Mouse (Mus musculus): ENCODE measurements around the gene Cpn2. TPM values are rescaled to one million over a fixed set of nuclear protein-coding genes. Genes with fewer than 3 reads are reported as not detected.

Gene Cpn2
- total RNA-seq (2014; fragmentation: Nextera tagmentation) (not detected in 2 replicates), total RNA-seq (2017) (not detected in 2 replicates)

- ATAC-seq (replicated peaks; ENCODE audit: low FRiP score, low TSS enrichment, poor library complexity, severe bottlenecking): no peak
Measured at GRCm38 (mm10) chr16:30267359-30267758, at the start of gene Cpn2. TSS of gene Cpn2 (minus strand) at chr16:30267499.

DNA sequence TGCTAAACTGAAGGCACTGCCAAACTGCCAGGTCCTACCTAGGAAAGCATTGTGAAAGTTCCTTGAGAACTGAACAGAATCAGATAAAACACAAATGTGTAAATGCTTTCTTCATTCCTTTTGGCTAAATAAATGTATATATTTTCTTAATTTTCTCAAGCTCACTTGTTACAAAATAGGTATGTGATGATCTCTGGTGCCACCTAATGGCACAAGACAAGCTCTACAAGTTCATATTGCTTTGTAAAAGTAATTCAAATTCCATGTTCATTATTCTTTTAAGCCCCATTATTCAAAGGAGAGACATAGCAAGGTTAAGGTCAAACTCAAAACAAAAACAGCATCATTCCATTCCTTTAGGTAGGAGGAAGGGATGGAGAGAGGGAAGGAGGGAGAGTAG lies 46.9 kb upstream of the Cpn2 start:
- no peak for ATAC-seq (replicated peaks; ENCODE audit: low FRiP score, low TSS enrichment, poor library complexity, severe bottlenecking)

DNA sequence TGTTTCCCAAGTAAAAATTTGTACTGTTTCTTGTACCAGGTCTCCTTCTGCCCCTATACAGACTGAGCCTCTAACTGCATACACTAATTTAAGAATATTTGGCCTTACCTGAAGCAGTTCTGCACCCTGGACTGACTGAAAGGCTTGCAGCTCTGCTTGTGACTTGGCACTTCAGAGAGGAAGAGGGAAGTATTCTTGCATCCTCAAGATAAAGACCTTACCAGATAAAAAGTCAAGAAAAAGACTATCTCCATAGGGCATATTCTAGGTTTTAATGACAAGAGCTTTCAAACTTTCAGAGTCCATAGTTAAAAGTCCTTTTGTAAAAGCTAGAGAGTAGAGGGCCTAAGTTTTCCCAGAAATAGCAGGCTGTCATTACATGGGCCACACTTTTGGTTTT lies 43.3 kb upstream of the Cpn2 start, which contains the start of gene Gp5:
TSS of gene Gp5 (minus strand) at position 133 of the 400 bp plus-strand sequence.
- peak; percentile 64 for ATAC-seq (replicated peaks; ENCODE audit: low FRiP score, low TSS enrichment, poor library complexity, severe bottlenecking)

DNA sequence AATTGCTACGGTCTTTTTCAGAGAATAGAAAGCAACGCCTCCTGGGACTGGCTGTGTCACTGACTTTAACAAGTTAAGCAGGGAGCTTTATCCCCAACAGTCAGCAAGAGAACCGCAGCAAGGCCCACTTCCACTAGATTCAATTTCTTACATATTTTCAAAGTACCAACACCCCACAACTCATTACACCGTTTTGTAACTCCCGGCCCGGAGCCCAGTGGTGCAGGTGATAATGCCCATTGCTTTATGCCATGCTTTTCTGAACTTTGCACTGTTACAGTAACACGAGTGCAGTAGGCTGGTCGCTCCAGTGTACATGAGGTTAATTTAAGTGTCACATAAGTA lies 42.8 kb upstream of the Cpn2 start:
- peak; percentile 10 for ATAC-seq (replicated peaks; ENCODE audit: low FRiP score, low TSS enrichment, poor library complexity, severe bottlenecking)

DNA sequence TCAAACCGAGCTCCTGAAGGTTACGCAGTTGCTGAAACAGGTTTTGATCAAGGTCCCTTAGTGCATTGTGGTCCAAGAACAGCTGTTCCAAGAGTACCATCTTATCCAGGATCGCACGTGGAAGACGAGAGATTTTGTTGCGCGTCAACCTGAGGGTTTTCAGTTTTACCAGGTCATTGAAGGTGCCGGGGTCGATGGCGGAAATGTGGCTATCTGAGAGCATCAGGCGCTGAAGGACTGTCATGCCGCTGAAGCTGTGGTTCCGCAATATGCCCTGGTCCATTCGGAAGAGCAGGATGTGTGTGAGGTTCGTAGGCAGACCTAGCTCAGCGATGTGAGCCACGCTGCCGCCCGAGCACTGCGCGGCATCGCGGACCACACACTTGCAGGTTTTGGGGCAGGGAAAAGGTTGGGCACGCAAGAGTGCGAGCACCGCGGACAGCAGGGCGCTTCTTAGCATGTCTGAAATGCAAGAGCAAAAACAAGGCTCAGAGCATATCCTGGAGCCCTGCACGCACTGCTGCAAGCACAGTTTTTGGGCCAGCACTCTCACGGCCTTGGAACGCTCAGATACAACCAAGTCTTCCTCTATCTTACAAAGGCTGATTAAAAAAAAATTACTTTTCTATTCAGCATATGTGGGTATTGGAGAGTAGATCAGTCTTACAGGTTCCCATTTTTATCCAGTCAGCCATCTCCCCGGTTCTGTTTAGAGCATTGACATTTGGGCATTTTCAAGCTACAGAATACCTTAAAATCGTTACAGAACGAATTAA lies 42.3 kb upstream of the Cpn2 start:
- peak; percentile 45 for ATAC-seq (replicated peaks; ENCODE audit: low FRiP score, low TSS enrichment, poor library complexity, severe bottlenecking)

- peak; percentile 29; the same call in 1 of the 2 replicates for ATAC-seq (replicated peaks; ENCODE audit: low FRiP score, low TSS enrichment, poor library complexity, severe bottlenecking)
Measured at GRCm38 (mm10) chr16:30308616-30309394, 41.5 kb upstream of the Cpn2 start.

DNA sequence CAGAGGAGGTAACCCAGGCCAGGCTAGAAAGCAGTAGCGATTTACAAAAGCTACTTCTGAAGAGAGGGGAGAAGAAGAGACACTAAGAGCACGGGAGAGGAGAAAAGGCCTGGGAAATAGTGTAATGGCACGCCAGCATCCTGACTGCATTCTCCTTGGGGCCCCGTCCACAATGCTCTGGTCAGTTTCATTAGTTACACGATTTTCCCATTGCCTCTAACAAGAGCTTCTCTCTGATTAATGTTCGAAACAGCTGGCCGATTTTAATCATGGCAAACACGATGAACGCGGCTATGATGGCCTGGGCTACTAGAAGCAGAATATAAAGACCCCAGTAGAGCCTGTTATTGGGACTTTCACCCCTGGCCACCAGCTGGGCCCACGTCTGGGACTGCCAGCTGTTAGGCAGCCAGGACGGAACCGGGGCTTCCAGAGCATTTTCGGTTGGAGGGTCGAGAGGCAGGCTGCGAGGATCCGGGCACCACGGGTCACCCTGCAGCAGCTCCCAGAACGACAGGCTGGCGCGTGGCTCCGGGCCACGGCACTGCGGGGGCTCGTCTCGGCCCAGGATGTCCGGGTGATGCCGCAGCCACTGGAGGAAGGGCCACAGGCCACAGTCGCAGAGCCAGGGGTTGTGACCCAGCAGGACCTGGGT lies 40.8 kb upstream of the Cpn2 start:
- ATAC-seq (replicated peaks; ENCODE audit: low FRiP score, low TSS enrichment, poor library complexity, severe bottlenecking): no peak

GRCm38 (mm10) chr16:30307306-30307705 lies 40.0 kb upstream of the Cpn2 start:
- no peak for ATAC-seq (replicated peaks; ENCODE audit: low FRiP score, low TSS enrichment, poor library complexity, severe bottlenecking)

DNA sequence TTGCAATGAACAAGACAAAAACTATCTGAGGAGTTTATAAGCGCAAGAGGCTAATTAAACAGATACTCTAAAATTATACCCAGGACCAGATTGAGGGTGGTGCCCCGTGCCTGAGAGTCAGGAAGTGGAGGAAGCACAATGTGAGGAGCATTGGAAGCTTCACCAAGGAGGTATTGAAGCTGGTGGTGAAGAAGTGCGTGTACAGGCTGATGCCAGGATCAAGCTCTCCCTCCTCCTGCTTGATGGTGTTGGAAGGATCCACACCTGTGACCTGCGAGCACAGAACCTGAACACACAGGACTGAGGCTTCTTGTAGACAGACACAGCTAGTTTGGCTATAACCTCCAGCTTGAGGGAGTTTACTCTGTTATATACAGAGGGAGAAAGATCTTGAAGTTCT lies 38.8 kb upstream of the Cpn2 start:
- no peak for ATAC-seq (replicated peaks; ENCODE audit: low FRiP score, low TSS enrichment, poor library complexity, severe bottlenecking)

GRCm38 (mm10) chr16:30304236-30304635 lies 36.9 kb upstream of the Cpn2 start:
- ATAC-seq (replicated peaks; ENCODE audit: low FRiP score, low TSS enrichment, poor library complexity, severe bottlenecking): no peak

GRCm38 (mm10) chr16:30303411-30303810 lies 36.1 kb upstream of the Cpn2 start:
- ATAC-seq (replicated peaks; ENCODE audit: low FRiP score, low TSS enrichment, poor library complexity, severe bottlenecking): no peak

DNA sequence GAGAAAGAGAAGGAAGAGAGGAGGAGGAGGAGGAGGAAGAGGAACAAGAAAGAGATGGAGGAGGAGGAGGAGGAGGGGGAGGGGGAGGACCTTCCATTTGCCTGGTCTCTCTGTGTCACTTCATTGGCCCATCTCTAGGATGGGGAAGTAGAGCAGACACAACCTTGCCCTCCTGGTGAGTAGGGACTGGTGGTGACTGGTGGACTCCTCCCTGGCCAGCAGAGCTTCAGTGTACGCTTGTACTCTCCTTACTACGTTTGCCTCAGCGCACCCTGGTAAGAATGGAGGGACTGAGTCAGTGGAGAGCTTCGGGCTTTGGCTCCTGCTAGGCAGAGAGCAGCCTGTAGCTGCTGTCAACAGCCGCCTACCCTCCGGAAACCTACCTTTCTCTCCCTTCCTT lies 35.4 kb upstream of the Cpn2 start:
- no peak for ATAC-seq (replicated peaks; ENCODE audit: low FRiP score, low TSS enrichment, poor library complexity, severe bottlenecking)

DNA sequence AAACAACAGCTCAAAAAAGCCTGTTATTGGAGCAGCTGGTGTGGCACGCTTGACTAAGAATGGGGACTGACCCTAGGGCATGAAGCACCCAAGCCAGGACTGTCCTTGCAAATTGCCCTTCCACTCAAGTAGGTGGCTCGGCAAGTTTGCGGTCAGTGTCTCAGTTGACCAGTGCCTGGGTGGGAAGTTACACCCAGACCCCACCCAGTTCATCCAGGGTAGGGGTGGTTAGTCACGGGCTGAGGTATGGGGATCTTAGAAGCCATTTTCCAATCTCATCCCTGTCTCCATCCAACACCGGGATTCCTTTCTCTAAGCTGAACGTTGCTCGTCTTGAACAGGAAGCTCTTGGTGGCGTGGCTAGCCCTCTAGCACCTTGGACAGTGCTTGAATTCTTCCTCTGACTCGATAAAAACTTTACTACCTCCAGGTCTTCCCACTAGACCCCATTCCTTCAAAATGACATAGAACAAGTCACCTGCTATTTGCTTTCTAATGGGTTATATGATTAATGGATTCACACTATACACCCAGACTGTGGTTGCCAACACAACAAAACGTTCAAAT lies 32.5 kb upstream of the Cpn2 start:
- ATAC-seq (replicated peaks; ENCODE audit: low FRiP score, low TSS enrichment, poor library complexity, severe bottlenecking): no peak

GRCm38 (mm10) chr16:30297450-30297849 lies 30.2 kb upstream of the Cpn2 start:
- ATAC-seq (replicated peaks; ENCODE audit: low FRiP score, low TSS enrichment, poor library complexity, severe bottlenecking): no peak

DNA sequence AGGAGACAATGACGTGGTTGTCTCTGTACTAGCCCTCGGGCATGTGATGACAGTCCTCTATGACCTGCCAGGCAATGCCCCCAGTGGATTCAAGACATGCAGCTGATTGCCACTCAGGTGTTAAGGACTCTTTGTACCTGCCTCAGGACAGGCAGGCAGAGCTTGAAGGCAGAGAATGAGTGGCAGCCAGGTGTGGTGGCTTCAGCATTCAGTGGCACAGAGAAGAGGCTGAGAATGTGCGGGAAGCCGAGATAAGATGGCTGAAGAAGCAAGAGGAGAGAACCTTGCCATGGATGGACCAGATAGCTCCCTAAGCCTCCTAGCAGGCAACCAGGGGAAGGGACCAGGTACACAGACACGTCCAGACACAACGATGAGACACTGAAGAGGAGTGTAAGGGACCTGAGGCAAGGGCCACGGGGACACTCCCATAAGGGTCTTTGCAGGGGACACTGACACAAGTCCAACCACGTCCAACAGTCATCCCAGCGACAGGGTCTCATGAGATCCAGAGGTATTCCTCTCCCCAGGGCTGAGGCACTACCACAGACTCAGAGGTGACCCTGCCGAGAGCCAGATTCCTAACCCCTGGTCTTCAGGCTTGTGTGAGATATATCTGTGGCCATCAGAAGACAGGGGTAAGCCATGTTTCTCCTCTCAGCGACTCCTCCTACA lies 29.4 kb upstream of the Cpn2 start:
- ATAC-seq (replicated peaks; ENCODE audit: low FRiP score, low TSS enrichment, poor library complexity, severe bottlenecking): no peak

GRCm38 (mm10) chr16:30295106-30295505 lies 27.8 kb upstream of the Cpn2 start:
- ATAC-seq (replicated peaks; ENCODE audit: low FRiP score, low TSS enrichment, poor library complexity, severe bottlenecking): no peak

GRCm38 (mm10) chr16:30290436-30290835 lies 23.1 kb upstream of the Cpn2 start:
- no peak for ATAC-seq (replicated peaks; ENCODE audit: low FRiP score, low TSS enrichment, poor library complexity, severe bottlenecking)

DNA sequence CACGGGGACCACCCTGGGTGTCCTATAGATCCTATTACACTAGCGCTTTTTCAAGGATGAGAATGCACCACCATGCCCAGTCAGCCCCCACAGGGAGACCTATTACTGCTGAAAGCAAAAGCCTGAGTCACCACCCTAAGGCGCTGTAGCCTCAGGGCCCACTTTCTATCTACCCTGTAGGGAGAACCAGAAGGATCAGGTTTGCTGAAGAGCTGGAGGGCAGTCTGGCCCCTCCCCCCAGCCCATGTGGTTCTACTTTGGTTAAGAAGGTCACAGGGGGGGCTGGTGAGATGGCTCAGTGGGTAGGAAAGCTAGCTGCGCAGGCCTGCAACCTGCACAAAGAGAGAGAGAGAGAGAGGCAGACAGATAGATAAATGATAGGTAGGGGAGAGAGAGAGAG lies 18.4 kb upstream of the Cpn2 start:
- no peak for ATAC-seq (replicated peaks; ENCODE audit: low FRiP score, low TSS enrichment, poor library complexity, severe bottlenecking)

DNA sequence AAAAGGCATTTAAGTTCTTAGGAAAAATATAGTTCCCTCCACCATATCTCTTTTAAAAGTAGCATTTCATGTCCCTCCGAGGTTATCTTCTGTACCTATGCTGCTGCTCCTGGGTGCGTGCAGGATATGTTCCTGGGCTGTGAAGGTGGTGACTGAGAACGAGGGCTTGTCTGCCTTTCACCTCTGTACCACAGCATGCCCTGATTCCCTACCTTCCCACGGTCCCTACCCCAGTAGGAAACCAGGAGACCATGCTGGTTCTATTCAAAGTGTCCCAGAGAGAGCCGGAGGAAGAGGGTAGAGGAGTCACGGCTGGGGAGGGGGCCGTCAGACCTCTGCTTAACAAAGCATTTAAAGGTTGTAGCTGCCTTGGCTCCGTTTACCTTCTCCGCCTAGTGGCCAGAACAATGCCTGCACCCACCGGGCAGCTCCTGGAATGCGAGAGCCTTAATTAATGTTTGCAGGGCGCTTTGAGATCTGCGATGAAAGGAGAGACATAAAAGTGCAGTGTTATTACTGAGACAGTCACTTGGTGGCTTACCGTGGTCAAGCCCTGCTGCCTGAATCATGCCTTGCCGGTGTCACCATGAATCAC lies 16.5 kb upstream of the Cpn2 start:
- ATAC-seq (replicated peaks; ENCODE audit: low FRiP score, low TSS enrichment, poor library complexity, severe bottlenecking): peak; percentile 80

Measured in megakaryocyte-erythroid progenitor cell, adult 5-6 weeks (primary cell).